Mouse (Mus musculus): ENCODE results near the gene Spata16. TPM values are rescaled to one million over a fixed set of nuclear protein-coding genes. Genes with fewer than 3 reads are reported as not detected.

Gene Spata16
- polyA plus RNA-seq, 1 experiment from 2014 or later: not detected

DNA sequence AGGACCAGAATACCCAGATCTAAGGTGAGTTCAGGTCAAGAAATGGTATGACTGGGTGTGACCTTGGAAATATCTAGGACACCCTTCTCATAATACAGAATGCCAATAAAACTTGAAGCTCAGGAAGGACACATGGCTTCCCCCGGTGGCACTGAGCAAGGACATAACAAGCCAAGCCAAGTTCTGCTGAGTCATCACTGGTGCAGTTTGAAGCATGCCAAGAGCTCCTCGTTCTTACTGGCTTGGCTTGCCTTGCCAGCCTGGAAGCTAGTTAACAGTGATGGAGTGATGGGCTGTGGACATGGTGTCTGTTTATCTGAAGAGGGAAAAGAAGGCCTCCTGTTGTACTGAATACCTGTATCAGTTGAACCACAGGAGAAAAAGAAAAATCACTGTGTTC is 342.2 kb downstream of the Spata16 start:
- ATAC-seq (replicated peaks; ENCODE audit: low FRiP score, low TSS enrichment, low read depth) (no peak), DNase-seq (ENCODE audit: low spot score) (no peak)
- WGBS: 73% methylated on average over 2 of the region's 2 CpGs
- Histone ChIP-seq H3K9me3 (ENCODE audit: control insufficient read depth, low read length) (no peaks in the 10 kb centered on the region), H3K4me2 (ENCODE audit: low read length) (no peak overlapping the region), H3K4me3 (ENCODE audit: low read depth, low read length) (no peak overlapping the region), H3K27ac (ENCODE audit: low read depth) (no peak overlapping the region), H3K4me1 (replicated peaks; ENCODE audit: control insufficient read depth, insufficient read depth, low read length) (no peaks in the 10 kb centered on the region), H3K9ac (ENCODE audit: low read length) (no peak overlapping the region), H3K27me3 (replicated peaks; ENCODE audit: control insufficient read depth, insufficient read depth, low read length) (no peaks in the 10 kb centered on the region), H3K36me3 (ENCODE audit: control insufficient read depth, insufficient read depth, low read length) (no peaks in the 10 kb centered on the region)

GRCm38 (mm10) chr3:26980371-26980770 is 343.0 kb downstream of the Spata16 start:
- H3K27ac ChIP-seq (ENCODE audit: low read depth): no peak overlapping the region
- no peaks in the 10 kb centered on the region for H3K9me3 ChIP-seq (ENCODE audit: control insufficient read depth, low read length)
- H3K9ac ChIP-seq (ENCODE audit: low read length): no peak overlapping the region
- H3K36me3 ChIP-seq (ENCODE audit: control insufficient read depth, insufficient read depth, low read length): no peaks in the 10 kb centered on the region
- H3K4me1 ChIP-seq (replicated peaks; ENCODE audit: control insufficient read depth, insufficient read depth, low read length): no peaks in the 10 kb centered on the region
- 81% methylated on average over 3 of the region's 3 CpGs for WGBS
- H3K4me3 ChIP-seq (ENCODE audit: low read depth, low read length): no peak overlapping the region
- no peak for ATAC-seq (replicated peaks; ENCODE audit: low FRiP score, low TSS enrichment, low read depth)
- no peaks in the 10 kb centered on the region for H3K27me3 ChIP-seq (replicated peaks; ENCODE audit: control insufficient read depth, insufficient read depth, low read length)
- no peak for DNase-seq (ENCODE audit: low spot score)
- H3K4me2 ChIP-seq (ENCODE audit: low read length): no peak overlapping the region

DNA sequence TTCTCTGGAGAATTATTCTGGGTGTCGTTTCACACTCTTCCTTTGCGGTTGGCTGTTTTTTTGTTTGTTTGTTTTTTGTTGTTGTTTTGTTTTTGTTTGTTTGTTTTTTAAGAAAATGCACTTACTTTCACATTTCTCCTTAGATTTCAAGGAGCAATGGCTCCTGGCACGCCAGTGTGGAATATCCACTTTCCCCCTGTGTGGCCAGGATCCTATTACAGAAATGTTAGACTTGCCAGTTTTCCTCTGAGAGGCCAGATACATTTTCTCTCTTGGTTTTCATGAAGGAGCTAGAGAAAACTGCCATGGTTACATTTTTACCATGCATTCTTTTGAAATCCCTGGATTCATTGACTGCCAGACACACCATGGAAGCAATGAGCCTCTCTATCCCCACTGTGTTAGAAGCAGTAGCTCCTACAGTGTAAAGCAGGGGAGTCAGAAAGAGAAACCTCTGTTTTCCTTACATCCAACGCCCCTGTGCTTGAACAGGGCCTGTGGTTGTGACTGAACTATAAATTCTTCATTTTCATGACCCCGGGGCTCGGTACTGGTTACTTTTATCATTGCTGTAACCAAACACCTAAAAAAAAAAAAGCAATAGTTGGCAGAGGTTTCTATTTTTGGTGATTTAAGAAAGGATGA is 344.7 kb downstream of the Spata16 start:
- H3K4me3 ChIP-seq (ENCODE audit: low read depth, low read length): no peak overlapping the region
- H3K9me3 ChIP-seq (ENCODE audit: control insufficient read depth, low read length): no peaks in the 10 kb centered on the region
- H3K27me3 ChIP-seq (replicated peaks; ENCODE audit: control insufficient read depth, insufficient read depth, low read length): no peaks in the 10 kb centered on the region
- H3K36me3 ChIP-seq (ENCODE audit: control insufficient read depth, insufficient read depth, low read length): no peaks in the 10 kb centered on the region
- H3K27ac ChIP-seq (ENCODE audit: low read depth): no peak overlapping the region
- H3K4me1 ChIP-seq (replicated peaks; ENCODE audit: control insufficient read depth, insufficient read depth, low read length): no peaks in the 10 kb centered on the region
- 67% methylated on average over 6 of the region's 6 CpGs for WGBS
- H3K9ac ChIP-seq (ENCODE audit: low read length): no peak overlapping the region
- ATAC-seq (replicated peaks; ENCODE audit: low FRiP score, low TSS enrichment, low read depth): no peak
- no peak overlapping the region for H3K4me2 ChIP-seq (ENCODE audit: low read length)
- DNase-seq (ENCODE audit: low spot score): no peak

DNA sequence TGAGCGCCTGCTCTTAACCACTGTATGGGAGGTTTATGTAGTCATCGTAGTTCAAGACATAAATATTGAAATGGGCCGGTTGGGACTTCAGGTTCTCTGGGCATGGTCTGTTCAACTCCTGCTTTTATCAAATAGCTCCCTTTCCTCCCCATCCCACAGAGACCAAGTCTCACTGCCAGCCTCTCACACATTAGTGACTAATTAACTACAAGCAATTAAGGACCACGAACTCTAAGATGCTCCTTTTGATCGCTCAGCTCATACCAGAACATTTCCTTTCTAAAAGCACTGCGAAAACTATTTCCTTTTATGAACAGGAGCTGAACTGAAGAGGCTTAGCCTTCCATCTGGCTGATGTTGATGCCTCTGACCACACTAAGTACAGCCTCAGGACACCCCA is 346.3 kb downstream of the Spata16 start:
- Histone ChIP-seq H3K4me2 (ENCODE audit: low read length) (no peak overlapping the region), H3K27ac (ENCODE audit: low read depth) (no peak overlapping the region), H3K27me3 (replicated peaks; ENCODE audit: control insufficient read depth, insufficient read depth, low read length) (no peaks in the 10 kb centered on the region), H3K4me1 (replicated peaks; ENCODE audit: control insufficient read depth, insufficient read depth, low read length) (no peaks in the 10 kb centered on the region), H3K4me3 (ENCODE audit: low read depth, low read length) (no peak overlapping the region), H3K9ac (ENCODE audit: low read length) (no peak overlapping the region), H3K36me3 (ENCODE audit: control insufficient read depth, insufficient read depth, low read length) (no peaks in the 10 kb centered on the region), H3K9me3 (ENCODE audit: control insufficient read depth, low read length) (no peaks in the 10 kb centered on the region)
- no peak for DNase-seq (ENCODE audit: low spot score)
- ATAC-seq (replicated peaks; ENCODE audit: low FRiP score, low TSS enrichment, low read depth): no peak
- 71% methylated on average over 6 of the region's 6 CpGs for WGBS

- WGBS: 52% methylated on average over 1 of the region's 1 CpGs
- Histone ChIP-seq H3K4me1 (replicated peaks; ENCODE audit: control insufficient read depth, insufficient read depth, low read length) (no peaks in the 10 kb centered on the region), H3K9ac (ENCODE audit: low read length) (no peak overlapping the region), H3K36me3 (ENCODE audit: control insufficient read depth, insufficient read depth, low read length) (no peaks in the 10 kb centered on the region), H3K27me3 (replicated peaks; ENCODE audit: control insufficient read depth, insufficient read depth, low read length) (no peaks in the 10 kb centered on the region), H3K4me2 (ENCODE audit: low read length) (no peak overlapping the region), H3K27ac (ENCODE audit: low read depth) (no peak overlapping the region), H3K9me3 (ENCODE audit: control insufficient read depth, low read length) (peaks cover 2% of the 10 kb centered on the region; the same call in 1 of the 2 replicates), H3K4me3 (ENCODE audit: low read depth, low read length) (no peak overlapping the region)
- no peak for DNase-seq (ENCODE audit: low spot score)
- ATAC-seq (replicated peaks; ENCODE audit: low FRiP score, low TSS enrichment, low read depth): no peak
These were observed 369.4 kb downstream of the Spata16 start for GRCm38 (mm10) chr3:27006844-27007243.

DNA sequence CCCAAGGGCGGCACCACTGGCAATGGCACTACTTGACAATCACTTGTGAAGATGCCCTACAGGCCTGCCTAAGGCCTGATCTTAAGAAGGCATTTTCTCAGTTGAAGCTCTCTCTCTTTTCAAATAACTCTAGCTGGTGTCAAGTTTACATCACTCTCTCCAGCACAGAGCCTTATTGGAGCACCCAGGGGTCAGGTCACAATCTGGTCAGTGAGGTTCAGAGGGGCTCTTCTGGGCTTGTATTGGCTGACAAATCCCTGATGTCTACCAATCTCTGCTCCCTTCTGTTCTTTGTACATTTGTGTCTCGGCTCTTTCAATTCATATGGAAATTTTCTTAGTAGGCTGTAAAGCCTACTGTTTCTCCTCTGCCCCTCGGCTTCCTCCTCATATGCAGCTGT is 390.5 kb downstream of the Spata16 start:
- no peak overlapping the region for H3K4me3 ChIP-seq (ENCODE audit: low read depth, low read length)

DNA sequence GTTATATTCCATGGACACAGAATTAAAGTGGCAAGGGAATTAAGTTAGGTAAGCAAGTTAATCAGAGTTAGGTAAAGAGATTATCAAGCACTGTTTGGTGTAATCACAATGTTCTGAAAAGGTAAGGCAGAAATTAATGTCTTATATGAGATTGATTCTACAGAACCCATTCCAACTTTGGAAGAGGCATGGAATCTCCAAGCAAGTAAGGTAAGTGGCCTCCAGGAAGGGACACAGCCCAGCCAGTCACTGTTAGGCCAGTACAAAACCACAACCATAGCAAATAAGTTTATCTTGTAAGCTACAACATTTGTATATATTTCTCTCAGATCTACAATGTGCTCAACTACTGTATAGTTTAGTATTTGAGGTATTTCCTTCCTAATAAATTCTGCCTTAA is 391.1 kb downstream of the Spata16 start:
- Histone ChIP-seq H3K9me3 (ENCODE audit: control insufficient read depth, low read length) (no peaks in the 10 kb centered on the region), H3K9ac (ENCODE audit: low read length) (no peak overlapping the region), H3K27ac (ENCODE audit: low read depth) (no peak overlapping the region), H3K27me3 (replicated peaks; ENCODE audit: control insufficient read depth, insufficient read depth, low read length) (no peaks in the 10 kb centered on the region), H3K4me1 (replicated peaks; ENCODE audit: control insufficient read depth, insufficient read depth, low read length) (no peaks in the 10 kb centered on the region), H3K4me2 (ENCODE audit: low read length) (no peak overlapping the region), H3K4me3 (ENCODE audit: low read depth, low read length) (no peak overlapping the region), H3K36me3 (ENCODE audit: control insufficient read depth, insufficient read depth, low read length) (no peaks in the 10 kb centered on the region)
- ATAC-seq (replicated peaks; ENCODE audit: low FRiP score, low TSS enrichment, low read depth) (no peak), DNase-seq (ENCODE audit: low spot score) (no peak)

More for the DNA sequence above, 390.5 kb downstream of the Spata16 start:
- Histone ChIP-seq H3K27me3 (replicated peaks; ENCODE audit: control insufficient read depth, insufficient read depth, low read length) (no peaks in the 10 kb centered on the region), H3K27ac (ENCODE audit: low read depth) (no peak overlapping the region), H3K4me1 (replicated peaks; ENCODE audit: control insufficient read depth, insufficient read depth, low read length) (no peaks in the 10 kb centered on the region), H3K4me2 (ENCODE audit: low read length) (no peak overlapping the region), H3K9ac (ENCODE audit: low read length) (no peak overlapping the region), H3K36me3 (ENCODE audit: control insufficient read depth, insufficient read depth, low read length) (no peaks in the 10 kb centered on the region), H3K9me3 (ENCODE audit: control insufficient read depth, low read length) (no peaks in the 10 kb centered on the region)
- ATAC-seq (replicated peaks; ENCODE audit: low FRiP score, low TSS enrichment, low read depth) (no peak), DNase-seq (ENCODE audit: low spot score) (no peak)
- WGBS: 75% methylated on average over 3 of the region's 3 CpGs

DNA sequence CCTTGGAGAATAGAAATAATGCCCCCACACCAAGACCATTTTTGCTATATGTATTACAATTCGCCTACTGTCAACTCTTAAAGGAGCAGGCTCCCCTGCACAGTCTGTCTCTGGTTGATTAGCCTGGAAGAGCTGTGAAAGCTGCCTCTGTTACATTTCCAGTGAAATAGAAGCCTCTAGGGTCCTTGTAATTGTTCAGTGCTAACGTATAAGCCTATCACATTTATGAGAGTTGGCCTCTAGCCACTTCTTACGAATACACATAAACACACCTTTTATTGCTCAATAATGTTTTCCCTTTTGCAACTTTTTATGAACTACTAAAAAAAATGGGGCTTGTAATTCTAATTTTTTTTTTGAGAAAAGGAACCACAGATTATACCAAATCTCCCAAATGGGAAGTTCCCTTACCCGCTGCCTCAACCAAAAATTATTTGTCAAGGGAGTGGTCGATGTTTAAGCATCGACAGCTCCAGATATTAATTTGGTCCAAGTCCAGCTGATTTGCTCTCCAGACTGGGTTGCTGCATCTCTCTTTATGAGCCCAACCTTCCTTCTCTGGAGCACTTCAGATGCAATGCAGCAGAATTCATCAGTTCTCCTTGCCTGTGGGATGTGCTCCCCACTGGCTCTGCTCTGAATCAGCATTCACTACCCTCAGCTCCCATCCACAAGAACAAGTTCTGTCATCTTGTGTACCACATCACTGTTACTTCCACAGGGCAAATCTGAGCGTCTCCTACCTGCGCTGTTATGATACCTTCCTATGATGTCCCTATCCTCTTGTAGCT is 392.8 kb downstream of the Spata16 start:
- no peak for ATAC-seq (replicated peaks; ENCODE audit: low FRiP score, low TSS enrichment, low read depth)
- no peak for DNase-seq (ENCODE audit: low spot score)
- no peaks in the 10 kb centered on the region for H3K9me3 ChIP-seq (ENCODE audit: control insufficient read depth, low read length)
- no peaks in the 10 kb centered on the region for H3K36me3 ChIP-seq (ENCODE audit: control insufficient read depth, insufficient read depth, low read length)
- no peaks in the 10 kb centered on the region for H3K27me3 ChIP-seq (replicated peaks; ENCODE audit: control insufficient read depth, insufficient read depth, low read length)
- 88% methylated on average over 8 of the region's 8 CpGs for WGBS
- H3K9ac ChIP-seq (ENCODE audit: low read length): no peak overlapping the region
- no peaks in the 10 kb centered on the region for H3K4me1 ChIP-seq (replicated peaks; ENCODE audit: control insufficient read depth, insufficient read depth, low read length)
- no peak overlapping the region for H3K4me3 ChIP-seq (ENCODE audit: low read depth, low read length)
- no peak overlapping the region for H3K4me2 ChIP-seq (ENCODE audit: low read length)
- H3K27ac ChIP-seq (ENCODE audit: low read depth): no peak overlapping the region
